Mouse (Mus musculus): ENCODE results near the gene Sult6b1. TPM values are rescaled to one million over a fixed set of nuclear protein-coding genes. Genes with fewer than 3 reads are reported as not detected.

Gene Sult6b1
- polyA plus RNA-seq, 1 experiment from 2014 or later, result 0.15 TPM

DNA sequence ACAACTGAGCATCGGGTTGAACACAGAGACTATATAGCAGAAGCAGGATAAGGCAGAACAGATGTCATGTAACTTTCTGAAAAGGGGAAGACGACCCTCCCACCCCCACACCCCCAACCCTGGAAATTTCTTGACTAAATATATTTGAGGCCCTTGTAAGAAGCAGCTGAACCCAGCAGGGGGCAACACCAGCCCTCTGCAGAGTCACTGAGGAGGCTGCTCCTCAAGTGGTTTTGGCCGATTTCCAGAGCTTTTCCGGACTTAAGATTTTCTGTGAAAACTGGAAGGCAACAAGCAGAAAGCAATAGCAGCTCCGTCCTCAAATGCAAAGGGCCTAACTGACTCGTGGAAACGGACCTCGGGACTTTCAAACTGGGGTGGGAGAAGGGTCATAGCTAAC is 11.4 kb downstream of the Sult6b1 start:
- Histone ChIP-seq H3K27me3 (ENCODE audit: control insufficient read depth, insufficient read depth, low read length) (no peaks in the 10 kb centered on the region), H3K27ac (ENCODE audit: low read depth, low read length) (no peak overlapping the region), H3K9me3 (ENCODE audit: control insufficient read depth, low read length) (no peaks in the 10 kb centered on the region), H3K4me3 (ENCODE audit: low read depth, low read length) (no peak overlapping the region), H3K4me2 (replicated peaks; ENCODE audit: low read depth, low read length) (no peak overlapping the region), H3K36me3 (ENCODE audit: control insufficient read depth, insufficient read depth, low read length) (no peaks in the 10 kb centered on the region), H3K9ac (ENCODE audit: low read depth, low read length) (no peak overlapping the region), H3K4me1 (replicated peaks; ENCODE audit: control insufficient read depth, insufficient read depth, low read length) (no peaks in the 10 kb centered on the region)
- ATAC-seq (ENCODE audit: low FRiP score) (no peak), DNase-seq (ENCODE audit: low spot score) (peak; percentile 52)
- WGBS, result 49% methylated on average over 8 of the region's 8 CpGs

DNA sequence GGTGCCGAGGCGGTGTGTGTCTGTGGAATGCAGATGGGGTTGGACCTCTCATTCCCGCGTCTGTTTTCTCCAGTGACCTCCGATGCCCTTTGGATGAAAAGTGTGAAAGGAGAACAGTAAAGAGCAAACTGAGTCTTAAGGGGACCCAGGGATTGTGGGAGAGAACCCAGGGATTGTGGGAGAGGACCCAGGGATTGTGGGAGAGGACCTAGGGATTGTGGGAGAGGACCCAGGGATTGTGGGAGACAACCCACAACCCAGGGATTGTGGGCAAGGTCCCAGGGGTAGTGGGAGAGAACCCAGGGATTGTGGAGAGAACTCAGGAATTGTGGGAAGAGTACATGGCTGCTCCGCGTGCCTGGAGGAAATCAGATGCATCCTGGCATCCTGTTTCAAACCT is 11.8 kb downstream of the Sult6b1 start:
- WGBS, result 89% methylated on average over 7 of the region's 7 CpGs
- ATAC-seq (ENCODE audit: low FRiP score) (no peak), DNase-seq (ENCODE audit: low spot score) (no peak)
- no peaks in the 10 kb centered on the region for H3K4me1 ChIP-seq (replicated peaks; ENCODE audit: control insufficient read depth, insufficient read depth, low read length)
- no peak overlapping the region for H3K27ac ChIP-seq (ENCODE audit: low read depth, low read length)
- H3K9me3 ChIP-seq (ENCODE audit: control insufficient read depth, low read length), result no peaks in the 10 kb centered on the region
- H3K27me3 ChIP-seq (ENCODE audit: control insufficient read depth, insufficient read depth, low read length), result no peaks in the 10 kb centered on the region
- H3K4me2 ChIP-seq (replicated peaks; ENCODE audit: low read depth, low read length), result no peak overlapping the region
- no peaks in the 10 kb centered on the region for H3K36me3 ChIP-seq (ENCODE audit: control insufficient read depth, insufficient read depth, low read length)
- no peak overlapping the region for H3K9ac ChIP-seq (ENCODE audit: low read depth, low read length)
- H3K4me3 ChIP-seq (ENCODE audit: low read depth, low read length), result no peak overlapping the region

DNA sequence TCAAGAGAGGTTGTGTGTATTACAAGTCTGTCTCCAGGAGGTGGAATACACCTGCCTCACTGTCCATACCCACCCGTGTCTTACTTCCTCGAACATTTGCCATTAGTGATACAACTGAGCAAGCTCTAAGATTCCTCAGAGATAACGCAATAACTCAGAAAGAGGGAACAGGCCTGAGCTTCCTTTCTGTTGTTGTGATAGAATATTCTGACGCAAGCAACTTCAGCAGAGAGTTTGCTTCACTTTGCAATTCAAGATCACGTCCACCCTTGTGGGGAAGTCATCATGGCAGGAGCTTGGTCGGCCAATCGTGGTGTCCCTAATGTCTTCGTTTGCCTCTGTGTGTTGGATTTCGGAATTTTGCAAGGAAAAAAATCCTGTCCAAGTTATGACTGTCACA is 15.8 kb downstream of the Sult6b1 start:
- H3K9me3 ChIP-seq (ENCODE audit: control insufficient read depth, low read length), result no peaks in the 10 kb centered on the region
- H3K4me2 ChIP-seq (replicated peaks; ENCODE audit: low read depth, low read length), result no peak overlapping the region
- no peak overlapping the region for H3K27ac ChIP-seq (ENCODE audit: low read depth, low read length)
- H3K27me3 ChIP-seq (ENCODE audit: control insufficient read depth, insufficient read depth, low read length), result no peaks in the 10 kb centered on the region
- no peaks in the 10 kb centered on the region for H3K4me1 ChIP-seq (replicated peaks; ENCODE audit: control insufficient read depth, insufficient read depth, low read length)
- no peak overlapping the region for H3K4me3 ChIP-seq (ENCODE audit: low read depth, low read length)
- WGBS, result 82% methylated on average over 9 of the region's 9 CpGs
- ATAC-seq (ENCODE audit: low FRiP score) (no peak), DNase-seq (ENCODE audit: low spot score) (no peak)
- no peaks in the 10 kb centered on the region for H3K36me3 ChIP-seq (ENCODE audit: control insufficient read depth, insufficient read depth, low read length)
- H3K9ac ChIP-seq (ENCODE audit: low read depth, low read length), result no peak overlapping the region

DNA sequence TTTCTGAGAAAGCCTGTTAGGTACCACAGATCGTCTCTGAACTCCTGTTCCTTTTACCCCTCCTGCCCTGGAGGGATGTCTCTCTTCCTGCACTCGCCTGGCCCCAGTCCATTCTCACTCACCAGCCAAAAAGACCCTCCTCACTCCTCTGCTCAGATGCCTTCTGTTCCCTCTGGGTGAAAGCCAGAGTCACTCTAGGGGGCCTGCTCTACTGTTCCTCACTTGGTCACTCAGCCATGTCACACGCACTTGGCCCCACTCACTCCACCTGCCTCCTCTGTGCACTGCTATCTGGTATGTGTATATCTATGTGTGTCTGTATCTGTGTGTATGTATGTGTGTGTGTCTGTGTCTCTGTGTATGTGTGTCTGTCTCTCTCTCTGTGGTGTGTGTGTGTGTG is 17.6 kb downstream of the Sult6b1 start:
- ATAC-seq (ENCODE audit: low FRiP score) (no peak), DNase-seq (ENCODE audit: low spot score) (no peak)
- Histone ChIP-seq H3K4me1 (replicated peaks; ENCODE audit: control insufficient read depth, insufficient read depth, low read length) (no peaks in the 10 kb centered on the region), H3K9ac (ENCODE audit: low read depth, low read length) (no peak overlapping the region), H3K27ac (ENCODE audit: low read depth, low read length) (no peak overlapping the region), H3K27me3 (ENCODE audit: control insufficient read depth, insufficient read depth, low read length) (no peaks in the 10 kb centered on the region), H3K4me3 (ENCODE audit: low read depth, low read length) (no peak overlapping the region), H3K4me2 (replicated peaks; ENCODE audit: low read depth, low read length) (no peak overlapping the region), H3K9me3 (ENCODE audit: control insufficient read depth, low read length) (no peaks in the 10 kb centered on the region), H3K36me3 (ENCODE audit: control insufficient read depth, insufficient read depth, low read length) (no peaks in the 10 kb centered on the region)
- WGBS, result 62% methylated on average over 3 of the region's 3 CpGs

- Histone ChIP-seq H3K4me1 (replicated peaks; ENCODE audit: control insufficient read depth, insufficient read depth, low read length) (no peaks in the 10 kb centered on the region), H3K27ac (ENCODE audit: low read depth, low read length) (no peak overlapping the region), H3K9me3 (ENCODE audit: control insufficient read depth, low read length) (no peaks in the 10 kb centered on the region), H3K4me2 (replicated peaks; ENCODE audit: low read depth, low read length) (no peak overlapping the region), H3K9ac (ENCODE audit: low read depth, low read length) (no peak overlapping the region), H3K36me3 (ENCODE audit: control insufficient read depth, insufficient read depth, low read length) (no peaks in the 10 kb centered on the region), H3K4me3 (ENCODE audit: low read depth, low read length) (no peak overlapping the region), H3K27me3 (ENCODE audit: control insufficient read depth, insufficient read depth, low read length) (no peaks in the 10 kb centered on the region)
- 89% methylated on average over 4 of the region's 4 CpGs for WGBS
- DNase-seq (ENCODE audit: low spot score), result no peak
- no peak for ATAC-seq (ENCODE audit: low FRiP score)
These were observed 18.2 kb downstream of the Sult6b1 start for GRCm38 (mm10) chr17:78888554-78888953.

DNA sequence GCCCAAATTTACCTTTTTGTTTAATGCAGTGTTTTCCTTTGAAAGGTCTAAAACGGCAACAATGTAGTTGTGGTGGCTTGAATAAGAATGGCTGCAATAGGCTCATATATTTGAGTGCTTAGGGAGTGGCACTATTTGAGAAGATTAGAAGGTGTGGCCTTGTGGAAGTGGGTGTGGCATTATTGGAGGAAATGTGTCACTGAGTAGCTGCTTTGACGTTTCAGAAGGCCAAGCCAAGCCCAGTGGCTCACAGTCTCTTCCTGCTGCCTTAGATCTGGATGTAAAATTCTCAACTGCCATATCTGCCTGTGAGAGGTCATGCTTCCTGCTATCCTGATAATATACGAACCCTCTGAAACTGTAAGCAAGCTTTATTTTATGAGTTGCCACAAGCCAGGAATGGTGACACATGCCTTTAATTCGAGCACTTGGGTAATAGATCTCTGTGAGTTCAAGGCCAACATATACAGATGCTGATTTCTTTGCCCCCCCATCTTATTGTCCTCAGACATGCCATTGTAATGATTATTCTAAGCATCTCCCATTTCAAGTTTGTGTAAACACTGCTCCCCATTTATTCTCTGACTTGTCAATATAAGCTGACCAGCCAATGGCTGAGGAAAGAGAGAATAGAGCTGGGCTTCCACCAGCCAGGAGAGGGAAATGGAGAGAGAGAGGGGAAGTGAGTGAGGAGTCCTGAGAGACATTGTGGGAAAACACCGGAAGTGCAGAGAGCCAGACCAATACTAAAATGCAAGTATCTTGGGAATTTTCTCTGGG is 21.3 kb downstream of the Sult6b1 start:
- Histone ChIP-seq H3K4me1 (replicated peaks; ENCODE audit: control insufficient read depth, insufficient read depth, low read length) (no peaks in the 10 kb centered on the region), H3K4me3 (ENCODE audit: low read depth, low read length) (no peak overlapping the region), H3K4me2 (replicated peaks; ENCODE audit: low read depth, low read length) (no peak overlapping the region), H3K36me3 (ENCODE audit: control insufficient read depth, insufficient read depth, low read length) (no peaks in the 10 kb centered on the region), H3K9me3 (ENCODE audit: control insufficient read depth, low read length) (no peaks in the 10 kb centered on the region), H3K9ac (ENCODE audit: low read depth, low read length) (no peak overlapping the region), H3K27ac (ENCODE audit: low read depth, low read length) (no peak overlapping the region), H3K27me3 (ENCODE audit: control insufficient read depth, insufficient read depth, low read length) (no peaks in the 10 kb centered on the region)
- ATAC-seq (ENCODE audit: low FRiP score) (no peak), DNase-seq (ENCODE audit: low spot score) (no peak)
- WGBS, result 87% methylated on average over 5 of the region's 5 CpGs

DNA sequence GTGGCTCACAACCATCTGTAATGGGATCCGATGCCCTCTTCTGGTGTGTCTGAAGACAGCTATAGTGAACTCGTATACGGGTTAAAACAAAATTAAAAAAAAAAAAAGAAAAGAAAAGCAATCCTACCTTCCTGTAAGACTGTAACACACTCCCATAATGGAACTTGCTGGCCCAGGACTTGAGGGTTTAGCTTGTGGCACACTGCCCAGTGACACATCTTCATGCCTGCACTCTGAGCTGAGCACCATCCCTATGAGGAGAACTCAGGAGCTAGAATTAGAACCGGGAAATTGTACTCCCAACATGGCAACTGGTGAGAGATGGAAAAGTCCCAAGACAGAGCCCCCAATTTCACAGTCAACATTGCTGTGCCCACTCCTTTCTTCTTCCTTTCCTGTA is 23.5 kb downstream of the Sult6b1 start:
- ATAC-seq (ENCODE audit: low FRiP score) (no peak), DNase-seq (ENCODE audit: low spot score) (no peak)
- no peak overlapping the region for H3K4me3 ChIP-seq (ENCODE audit: low read depth, low read length)
- 90% methylated on average over 4 of the region's 4 CpGs for WGBS
- no peak overlapping the region for H3K4me2 ChIP-seq (replicated peaks; ENCODE audit: low read depth, low read length)
- H3K9ac ChIP-seq (ENCODE audit: low read depth, low read length), result no peak overlapping the region
- no peaks in the 10 kb centered on the region for H3K27me3 ChIP-seq (ENCODE audit: control insufficient read depth, insufficient read depth, low read length)
- H3K27ac ChIP-seq (ENCODE audit: low read depth, low read length), result no peak overlapping the region
- H3K9me3 ChIP-seq (ENCODE audit: control insufficient read depth, low read length), result no peaks in the 10 kb centered on the region
- no peaks in the 10 kb centered on the region for H3K4me1 ChIP-seq (replicated peaks; ENCODE audit: control insufficient read depth, insufficient read depth, low read length)
- H3K36me3 ChIP-seq (ENCODE audit: control insufficient read depth, insufficient read depth, low read length), result no peaks in the 10 kb centered on the region

DNA sequence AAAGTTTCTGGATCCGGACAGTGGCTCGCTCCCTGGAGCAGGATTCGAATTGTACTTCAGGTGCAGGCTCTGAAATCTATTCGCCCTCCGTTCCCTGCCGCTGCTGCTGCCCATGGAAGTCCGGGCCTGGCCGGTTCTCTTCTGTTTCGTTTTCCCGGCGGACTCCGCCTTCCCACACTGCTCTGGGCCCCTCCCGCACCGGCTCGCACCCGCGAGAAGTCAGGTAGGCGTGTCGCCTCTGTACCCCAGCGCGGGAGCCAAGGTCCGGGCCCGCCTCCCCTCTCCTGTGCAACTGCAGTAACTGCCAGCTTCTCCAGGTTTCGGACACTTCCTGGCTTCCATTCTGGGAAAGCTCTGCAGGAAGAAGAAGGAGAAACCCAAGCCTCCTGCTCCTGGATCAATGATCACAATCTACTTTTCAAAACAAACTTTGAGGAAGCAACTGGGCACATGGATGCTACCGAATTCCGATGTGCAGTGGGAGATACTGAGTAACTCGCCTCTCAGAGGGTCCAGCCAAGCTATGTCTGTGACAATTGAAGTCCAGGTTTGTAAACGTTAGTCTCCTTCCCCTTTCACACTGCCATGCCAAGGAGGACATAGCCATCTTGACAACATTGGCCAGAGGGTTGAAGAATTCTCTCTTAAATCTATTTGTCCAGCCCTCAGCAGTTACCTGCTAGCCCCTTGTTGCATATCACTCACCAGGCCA is 24.2 kb downstream of the Sult6b1 start, which contains the start of gene Eif2ak2:
Gene Eif2ak2 (minus strand): TSS at position 173 of the 712 bp plus-strand sequence.
- H3K4me3 ChIP-seq (ENCODE audit: low read depth, low read length), result peak within 1 kb of the TSS; percentile 41
- H3K36me3 ChIP-seq (ENCODE audit: control insufficient read depth, insufficient read depth, low read length), result no peaks in the 10 kb centered on the region
- no peaks in the 10 kb centered on the region for H3K4me1 ChIP-seq (replicated peaks; ENCODE audit: control insufficient read depth, insufficient read depth, low read length)
- peak within 1 kb of the TSS; percentile 74 for H3K4me2 ChIP-seq (replicated peaks; ENCODE audit: low read depth, low read length)
- H3K9me3 ChIP-seq (ENCODE audit: control insufficient read depth, low read length), result no peaks in the 10 kb centered on the region
- 3% methylated on average over 27 of the region's 28 CpGs for WGBS
- peak within 1 kb of the TSS; percentile 40 for H3K9ac ChIP-seq (ENCODE audit: low read depth, low read length)
- DNase-seq (ENCODE audit: low spot score), result peak; percentile 71
- H3K27me3 ChIP-seq (ENCODE audit: control insufficient read depth, insufficient read depth, low read length), result no peaks in the 10 kb centered on the region
- ATAC-seq (ENCODE audit: low FRiP score), result peak; percentile 90
- H3K27ac ChIP-seq (ENCODE audit: low read depth, low read length), result no peak within 1 kb of the TSS

- Histone ChIP-seq H3K4me2 (replicated peaks; ENCODE audit: low read depth, low read length) (peak overlapping the region; percentile 74), H3K9ac (ENCODE audit: low read depth, low read length) (peak overlapping the region; percentile 40), H3K36me3 (ENCODE audit: control insufficient read depth, insufficient read depth, low read length) (no peaks in the 10 kb centered on the region), H3K4me1 (replicated peaks; ENCODE audit: control insufficient read depth, insufficient read depth, low read length) (no peaks in the 10 kb centered on the region), H3K27me3 (ENCODE audit: control insufficient read depth, insufficient read depth, low read length) (no peaks in the 10 kb centered on the region), H3K4me3 (ENCODE audit: low read depth, low read length) (peak overlapping the region; percentile 41), H3K9me3 (ENCODE audit: control insufficient read depth, low read length) (no peaks in the 10 kb centered on the region), H3K27ac (ENCODE audit: low read depth, low read length) (no peak overlapping the region)
- peak; percentile 75; the same call in 1 of the 2 replicates for ATAC-seq (ENCODE audit: low FRiP score)
- no peak for DNase-seq (ENCODE audit: low spot score)
- WGBS, result 29% methylated on average over 3 of the region's 7 CpGs
These were observed 24.9 kb downstream of the Sult6b1 start for GRCm38 (mm10) chr17:78881878-78882304.
